Mouse (Mus musculus) embryonic facial prominence, embryonic 15.5 days (tissue): ENCODE measurements around the gene Ech1. TPM values are rescaled to one million over a fixed set of nuclear protein-coding genes. Genes with fewer than 3 reads are reported as not detected.

ENCODE experiments used
- ATAC-seq: fragments of 200-750 bp; cut with Nextera tagmentation; 2 replicates; pipeline ENCODE4 v1.8.0; 2017; ENCODE audit warnings: low read depth, moderate TSS enrichment; ENCODE audit not compliant: insufficient number of reproducible peaks, low FRiP score, low TSS enrichment
- H3K27ac ChIP-seq: fragments of 300-500 bp; sonication (generic); replicated peaks from 2 replicates; pipeline ENCODE4 v1.5.1; 2015; ENCODE audit warnings: mild to moderate bottlenecking, inconsistent platforms
- H3K27me3 ChIP-seq: fragments of 300-500 bp; sonication (generic); 2 replicates; pipeline ENCODE4 v1.6.1; 2015; ENCODE audit warnings: inconsistent platforms
- H3K36me3 ChIP-seq: fragments of 300-500 bp; sonication (generic); 2 replicates; pipeline ENCODE4 v1.6.1; 2015; ENCODE audit warnings: mild to moderate bottlenecking, inconsistent platforms
- H3K4me1 ChIP-seq: fragments of 300-500 bp; sonication (generic); 2 replicates; pipeline ENCODE4 v1.6.1; 2015; ENCODE audit warnings: inconsistent platforms
- H3K4me2 ChIP-seq: fragments of 300-500 bp; sonication (generic); replicated peaks from 2 replicates; pipeline ENCODE4 v1.6.1; 2015; ENCODE audit warnings: mild to moderate bottlenecking, inconsistent platforms
- H3K4me3 ChIP-seq: fragments of 300-500 bp; sonication (generic); replicated peaks from 2 replicates; pipeline ENCODE4 v1.5.1; 2015; ENCODE audit warnings: mild to moderate bottlenecking, inconsistent platforms
- H3K9ac ChIP-seq: fragments of 300-500 bp; sonication (generic); 2 replicates; pipeline ENCODE4 v1.6.1; 2015; ENCODE audit warnings: inconsistent platforms
- H3K9me3 ChIP-seq: fragments of 300-500 bp; sonication (generic); replicated peaks from 2 replicates; pipeline ENCODE4 v1.6.1; 2016; ENCODE audit warnings: inconsistent platforms
- WGBS: fragments of 180-500 bp; shearing (Covaris S2); methylation state at CpG from one replicate; pipeline ENCODE4 v1.1.7; 2015; 5-methylcytosine and 5-hydroxymethylcytosine counted together
- polyA plus RNA-seq: library from polyadenylated mRNA; unstranded; fragments of >200 nt; fragmentation: Nextera tagmentation; extraction: Ambion mirVana; gene quantifications from 2 replicates; pipeline ENCODE4 v1.2.1, GENCODE M21; 2015

The Ech1 gene
- polyA plus RNA-seq, 1 experiment from 2014 or later = 231 TPM

- peaks cover 52% of the 10 kb centered on the region for H3K36me3 ChIP-seq
Observed at GRCm38 (mm10) chr7:28822556-28822955, 2.5 kb upstream of the Ech1 start.

DNA sequence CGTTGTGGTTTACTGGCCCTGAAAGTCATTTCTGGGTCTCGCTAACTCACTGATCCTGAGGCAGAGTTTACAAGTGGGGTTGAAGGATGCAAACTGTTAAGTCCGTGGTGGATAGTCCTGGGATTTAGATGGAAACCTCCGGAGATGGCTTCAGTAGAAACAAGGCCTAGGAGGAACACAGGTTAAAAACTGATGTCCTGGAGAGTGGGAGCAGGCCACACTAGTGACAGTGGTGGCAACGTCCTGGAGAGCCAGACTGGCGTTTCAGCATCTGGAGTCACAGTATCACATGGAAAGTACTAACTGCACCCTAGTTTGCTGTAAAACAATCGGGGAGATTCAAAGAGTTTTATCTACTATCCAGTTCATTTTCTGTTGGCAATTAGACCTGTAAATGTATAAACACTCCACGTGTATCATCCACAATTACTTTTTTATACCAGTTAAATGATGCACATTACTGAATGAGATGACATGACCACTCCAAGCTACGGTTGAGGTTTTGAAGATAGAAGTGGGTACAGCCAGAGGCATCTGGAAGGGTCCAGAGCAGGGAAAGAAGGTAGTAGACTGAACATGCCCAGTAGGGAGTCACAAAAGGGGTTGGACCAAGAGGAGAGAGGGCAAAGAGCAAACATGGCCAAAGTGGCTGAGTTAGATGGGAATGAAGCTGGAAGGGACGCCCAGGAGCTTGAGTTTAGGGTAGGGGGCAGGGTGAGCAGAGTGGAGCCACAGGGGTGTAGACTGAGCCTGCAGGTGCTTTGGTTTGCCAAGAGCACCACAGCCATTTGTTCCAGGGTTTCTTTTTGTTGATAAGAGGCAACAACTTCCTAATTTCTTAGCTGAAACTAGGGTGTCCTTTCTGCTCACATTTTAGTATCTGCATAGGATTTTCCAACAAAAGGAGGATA is 1.8 kb upstream of the Ech1 start:
- Histone ChIP-seq H3K27me3 (no peaks in the 10 kb centered on the region), H3K4me3 (no peak overlapping the region), H3K4me2 (no peak overlapping the region), H3K4me1 (peaks cover 51% of the 10 kb centered on the region), H3K9ac (no peak overlapping the region), H3K9me3 (no peaks in the 10 kb centered on the region), H3K36me3 (peaks cover 46% of the 10 kb centered on the region), H3K27ac (peak overlapping the region; percentile 92)
- no peak for ATAC-seq
- 49% methylated on average over 10 of the region's 10 CpGs for WGBS

More at GRCm38 (mm10) chr7:28822556-28822955, 2.5 kb upstream of the Ech1 start:
- Histone ChIP-seq H3K9ac (no peak overlapping the region), H3K27me3 (no peaks in the 10 kb centered on the region), H3K9me3 (no peaks in the 10 kb centered on the region), H3K4me1 (peaks cover 55% of the 10 kb centered on the region), H3K4me2 (no peak overlapping the region), H3K27ac (peak overlapping the region; percentile 92; the same call in 1 of the 2 replicates), H3K4me3 (no peak overlapping the region)
- ATAC-seq = no peak
- WGBS = 58% methylated on average over 1 of the region's 1 CpGs

DNA sequence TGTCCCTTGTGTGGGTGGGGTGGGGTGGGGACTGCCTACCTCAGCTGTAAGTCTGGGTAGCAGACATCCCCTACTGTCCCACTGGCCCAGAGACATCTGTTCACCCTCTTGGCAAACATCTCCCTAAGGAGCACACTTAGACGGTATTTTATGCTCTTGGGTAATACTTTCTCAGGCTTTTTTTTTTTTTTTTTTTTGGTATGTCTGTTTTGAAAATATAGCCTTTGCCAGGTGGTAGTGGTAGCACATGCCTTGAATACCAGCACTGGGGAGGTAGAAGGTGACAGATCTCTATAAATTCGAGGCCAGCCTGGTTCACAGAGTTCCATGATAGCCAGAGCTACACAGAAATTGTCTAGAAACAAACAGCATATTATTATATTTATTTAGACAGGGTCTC is 1.1 kb upstream of the Ech1 start:
- H3K9me3 ChIP-seq = no peaks in the 10 kb centered on the region
- no peak for ATAC-seq
- no peak overlapping the region for H3K4me2 ChIP-seq
- H3K4me3 ChIP-seq = no peak overlapping the region
- peaks cover 49% of the 10 kb centered on the region for H3K4me1 ChIP-seq
- peaks cover 42% of the 10 kb centered on the region for H3K36me3 ChIP-seq
- H3K27ac ChIP-seq = peak overlapping the region; percentile 92
- 38% methylated on average over 2 of the region's 2 CpGs for whole genome bisulfite sequencing
- no peak overlapping the region for H3K9ac ChIP-seq
- no peaks in the 10 kb centered on the region for H3K27me3 ChIP-seq

- H3K9me3 ChIP-seq = no peaks in the 10 kb centered on the region
- 38% methylated on average over 11 of the region's 11 CpGs for WGBS
- peak overlapping the region; percentile 53 for H3K4me3 ChIP-seq
- H3K4me2 ChIP-seq = peak overlapping the region; percentile 55
- no peak; the same call in 1 of the 2 replicates for ATAC-seq
- no peaks in the 10 kb centered on the region for H3K27me3 ChIP-seq
- peak overlapping the region; percentile 92 for H3K27ac ChIP-seq
- H3K9ac ChIP-seq = peak overlapping the region; percentile 44
- H3K36me3 ChIP-seq = peaks cover 40% of the 10 kb centered on the region
- H3K4me1 ChIP-seq = peaks cover 37% of the 10 kb centered on the region
Observed at GRCm38 (mm10) chr7:28825686-28826401, 827 bp downstream of the Ech1 start.

- ATAC-seq = no peak
- H3K27ac ChIP-seq = peak overlapping the region; percentile 92
- no peaks in the 10 kb centered on the region for H3K27me3 ChIP-seq
- H3K4me3 ChIP-seq = peak overlapping the region; percentile 53
- 93% methylated on average over 7 of the region's 7 CpGs for WGBS
- peaks cover 36% of the 10 kb centered on the region for H3K4me1 ChIP-seq
- H3K4me2 ChIP-seq = peak overlapping the region; percentile 55
- H3K36me3 ChIP-seq = peaks cover 40% of the 10 kb centered on the region
- H3K9me3 ChIP-seq = no peaks in the 10 kb centered on the region
- H3K9ac ChIP-seq = no peak overlapping the region
Observed at GRCm38 (mm10) chr7:28826402-28826772, 1.4 kb downstream of the Ech1 start.

DNA sequence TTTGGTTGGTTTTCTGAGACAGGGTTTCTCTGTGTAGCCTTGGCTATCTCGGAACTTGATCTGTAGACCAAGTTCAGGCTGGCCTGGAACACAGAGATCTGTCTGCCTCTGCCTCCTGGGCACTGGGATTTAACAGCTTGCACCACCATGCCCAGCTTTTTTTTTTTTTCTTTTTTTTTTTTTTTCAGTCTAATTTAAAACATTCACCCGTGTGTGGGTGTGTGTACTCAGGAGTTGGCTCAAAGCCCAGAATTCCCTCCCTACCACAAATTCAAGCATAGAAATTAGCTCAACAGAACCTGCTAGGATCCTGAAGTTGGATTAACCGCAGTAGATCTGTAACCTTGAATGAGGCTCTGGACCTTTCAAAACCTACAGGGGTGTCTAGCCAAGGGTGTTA is 2.3 kb downstream of the Ech1 start:
- Histone ChIP-seq H3K9me3 (no peaks in the 10 kb centered on the region), H3K4me3 (no peak overlapping the region), H3K4me1 (peaks cover 34% of the 10 kb centered on the region), H3K27ac (0 out of 2 replicates have a peak overlapping the region, but pooled peaks have one; percentile 39), H3K4me2 (no peak overlapping the region), H3K9ac (no peak overlapping the region), H3K27me3 (no peaks in the 10 kb centered on the region), H3K36me3 (peaks cover 39% of the 10 kb centered on the region)
- no peak for ATAC-seq
- 25% methylated on average over 3 of the region's 3 CpGs for WGBS

- Histone ChIP-seq H3K4me1 (peaks cover 16% of the 10 kb centered on the region), H3K27me3 (no peaks in the 10 kb centered on the region), H3K36me3 (peaks cover 33% of the 10 kb centered on the region), H3K9me3 (no peaks in the 10 kb centered on the region), H3K9ac (no peak overlapping the region), H3K4me2 (no peak overlapping the region), H3K27ac (no peak overlapping the region), H3K4me3 (no peak overlapping the region)
- no peak for ATAC-seq
- WGBS = 92% methylated on average over 8 of the region's 8 CpGs
Observed at GRCm38 (mm10) chr7:28829821-28830220, 4.8 kb downstream of the Ech1 start.

DNA sequence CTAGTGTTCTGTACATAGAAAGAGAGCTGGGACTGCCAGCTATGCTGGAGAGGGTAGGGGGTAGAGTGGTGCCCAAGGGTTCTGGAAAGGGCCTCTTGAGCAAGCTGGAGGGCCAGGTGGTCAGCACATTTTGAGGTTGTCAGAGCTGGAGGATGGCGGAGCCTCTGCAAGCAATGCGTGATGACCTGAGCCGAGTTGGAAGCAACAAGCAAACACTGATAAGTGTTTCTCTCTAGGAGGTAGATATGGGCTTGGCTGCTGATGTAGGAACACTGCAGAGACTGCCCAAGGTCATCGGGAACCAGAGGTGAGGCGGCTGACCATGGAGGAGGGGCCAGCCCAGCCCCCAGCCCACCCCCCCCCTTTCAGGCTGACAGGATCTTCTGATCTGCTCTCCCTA is 6.0 kb downstream of the Ech1 start:
- Histone ChIP-seq H3K4me3 (no peak overlapping the region), H3K36me3 (peaks cover 33% of the 10 kb centered on the region), H3K4me1 (peaks cover 10% of the 10 kb centered on the region), H3K4me2 (no peak overlapping the region), H3K9me3 (no peaks in the 10 kb centered on the region), H3K27ac (no peak overlapping the region), H3K27me3 (no peaks in the 10 kb centered on the region), H3K9ac (no peak overlapping the region)
- WGBS = 95% methylated on average over 5 of the region's 5 CpGs
- no peak for ATAC-seq

DNA sequence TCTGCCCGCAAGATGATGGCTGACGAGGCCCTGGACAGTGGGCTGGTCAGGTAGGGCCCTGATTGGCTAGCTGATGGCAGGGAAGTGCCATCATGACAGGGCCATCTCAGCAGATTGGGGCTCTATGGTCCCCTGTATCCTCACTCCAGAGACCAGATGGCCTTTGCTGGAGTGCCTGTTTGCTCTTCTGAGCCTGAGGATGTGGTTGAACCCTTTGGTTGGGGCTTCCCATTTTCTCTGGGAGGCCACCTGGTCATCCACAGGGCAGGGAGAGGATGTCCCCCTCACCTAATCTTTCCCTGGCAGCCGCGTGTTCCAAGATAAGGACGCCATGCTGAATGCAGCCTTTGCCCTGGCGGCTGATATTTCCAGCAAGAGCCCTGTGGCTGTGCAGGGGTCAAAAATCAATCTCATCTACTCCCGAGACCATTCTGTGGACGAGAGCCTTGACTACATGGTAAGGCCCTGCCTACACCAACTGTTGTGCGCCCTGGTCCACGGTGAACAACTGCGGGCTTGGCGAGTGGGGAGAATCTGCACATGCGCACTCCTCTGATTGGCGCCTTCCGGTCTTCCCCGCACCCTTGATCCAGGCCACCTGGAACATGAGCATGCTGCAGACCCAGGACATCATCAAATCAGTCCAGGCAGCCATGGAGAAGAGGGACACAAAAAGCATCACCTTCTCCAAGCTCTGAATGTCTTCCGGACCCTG is 6.6 kb downstream of the Ech1 start:
- H3K4me3 ChIP-seq = no peak overlapping the region
- H3K4me2 ChIP-seq = no peak overlapping the region

GRCm38 (mm10) chr7:28832137-28832536 is 7.1 kb downstream of the Ech1 start:
- no peak overlapping the region for H3K4me2 ChIP-seq
- WGBS = 77% methylated on average over 6 of the region's 6 CpGs
- H3K9ac ChIP-seq = no peak overlapping the region
- no peak overlapping the region for H3K27ac ChIP-seq
- no peaks in the 10 kb centered on the region for H3K27me3 ChIP-seq
- no peaks in the 10 kb centered on the region for H3K9me3 ChIP-seq
- peaks cover 33% of the 10 kb centered on the region for H3K36me3 ChIP-seq
- H3K4me1 ChIP-seq = 0 out of 2 replicates have a peak, but pooled peaks cover 3% of the 10 kb centered on the region
- ATAC-seq = no peak
- no peak overlapping the region for H3K4me3 ChIP-seq

More for the DNA sequence above, 6.6 kb downstream of the Ech1 start:
- H3K36me3 ChIP-seq = peaks cover 33% of the 10 kb centered on the region
- H3K4me1 ChIP-seq = peaks cover 4% of the 10 kb centered on the region
- 89% methylated on average over 17 of the region's 17 CpGs for WGBS
- no peak overlapping the region for H3K9ac ChIP-seq
- H3K27me3 ChIP-seq = no peaks in the 10 kb centered on the region
- no peaks in the 10 kb centered on the region for H3K9me3 ChIP-seq
- ATAC-seq = no peak
- H3K27ac ChIP-seq = no peak overlapping the region
